Mouse (Mus musculus): ENCODE measurements around the gene Nudc.
A peak's percentile ranks its signal among the peaks of the same experiment; 100 is the strongest.
"Not testable (repeated sequence)": the region's sequence is repeated elsewhere in the genome, so short reads cannot be mapped to it uniquely, and the experiment has no call there.

The Nudc gene

DNA sequence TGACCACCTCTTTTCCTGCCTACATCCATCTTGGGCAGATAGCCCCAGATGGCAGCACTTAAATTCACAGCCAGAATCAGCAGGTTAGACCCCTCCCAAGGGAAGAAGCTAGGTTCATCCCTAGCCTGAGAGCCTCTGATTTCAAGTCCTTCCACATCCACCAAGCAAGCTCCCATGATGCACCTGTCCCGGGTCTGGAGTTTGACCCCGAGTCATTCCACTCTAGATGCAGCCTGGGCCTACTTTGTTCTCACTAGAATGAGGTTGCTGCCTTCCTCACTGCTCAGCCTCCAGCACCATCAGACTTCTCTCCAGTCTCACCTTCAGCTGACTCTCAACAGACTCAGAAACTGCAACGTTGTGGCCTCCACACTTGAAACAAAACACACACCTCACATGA, 9.7 kb downstream of the Nudc start:
- DNase-seq (ENCODE audit: low read depth, low spot score): no peak

DNA sequence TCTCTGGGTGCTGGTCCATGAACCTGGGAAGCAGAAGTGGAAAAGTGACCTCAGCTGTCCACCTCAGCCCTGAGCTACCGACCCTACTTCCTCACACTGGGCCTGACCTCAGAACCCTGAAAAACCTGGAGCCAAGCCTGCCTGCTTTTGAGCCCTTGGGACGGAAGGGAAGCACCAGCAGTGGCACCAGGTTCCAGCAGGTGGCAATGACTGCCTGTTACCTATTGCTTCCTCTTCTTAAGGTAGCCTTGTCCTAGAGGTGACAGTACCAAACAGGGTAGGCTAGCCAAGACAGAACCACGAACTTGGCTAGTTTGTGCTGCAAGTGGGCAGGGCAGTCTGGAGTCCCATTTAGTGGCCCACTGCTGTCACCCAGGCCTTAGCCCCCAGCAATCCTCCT, 13.0 kb downstream of the Nudc start:
- DNase-seq (ENCODE audit: low read depth, low spot score): no peak

DNA sequence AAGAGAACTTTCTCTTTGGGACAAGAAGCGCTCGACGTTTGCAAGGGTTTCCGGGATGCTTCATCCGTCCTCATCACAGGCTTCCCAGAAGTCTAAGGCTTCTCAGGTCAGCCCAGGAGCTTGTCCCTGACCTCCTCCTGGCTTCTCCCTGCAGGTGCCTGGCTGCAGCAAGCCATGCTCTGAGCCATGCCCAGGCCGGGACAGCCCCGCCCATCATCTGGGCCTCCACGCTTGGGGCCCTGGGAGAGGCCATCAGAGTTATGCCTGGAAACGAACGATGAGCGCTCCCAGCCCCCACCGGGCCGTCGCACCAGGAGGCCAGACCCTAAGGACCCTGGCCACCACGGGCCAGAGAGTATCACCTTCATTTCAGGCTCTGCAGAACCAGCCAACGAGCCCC, 18.0 kb downstream of the Nudc start:
- DNase-seq (ENCODE audit: low read depth, low spot score): no peak

DNA sequence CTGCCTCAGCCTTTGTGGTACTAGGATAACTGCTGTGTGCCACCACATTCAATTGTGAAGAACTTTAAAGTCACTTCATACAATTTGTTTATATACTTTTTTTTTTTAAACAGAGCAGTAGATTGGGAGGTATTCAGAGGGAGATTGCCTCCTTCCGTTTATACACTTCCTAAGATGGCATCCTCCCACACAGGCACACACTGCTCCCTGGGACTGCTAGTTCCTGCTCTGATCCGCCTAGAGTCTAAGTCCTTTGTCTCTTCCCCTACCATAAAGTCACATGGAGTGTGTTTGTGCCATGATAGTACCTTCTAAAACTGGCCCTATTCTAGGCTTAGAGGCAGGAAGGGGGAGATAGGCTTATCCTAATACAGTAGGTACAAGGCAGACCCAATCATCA, 24.3 kb downstream of the Nudc start:
- DNase-seq (ENCODE audit: low read depth, low spot score): no peak

DNA sequence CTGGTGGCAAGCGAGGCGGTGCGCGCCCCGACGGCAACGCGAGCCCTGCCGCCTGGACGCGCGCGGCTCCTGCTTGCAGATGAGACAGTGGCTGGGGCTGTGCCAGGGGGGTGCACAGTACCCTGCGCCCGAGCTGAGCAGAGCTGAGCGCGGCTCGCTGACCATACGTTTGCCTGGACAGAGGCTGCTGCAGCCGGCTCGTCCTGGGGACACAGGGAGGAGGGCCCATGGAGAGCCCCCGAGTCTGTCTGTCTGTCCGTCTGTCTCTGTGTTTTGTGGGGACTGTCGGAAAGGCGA, 26.5 kb downstream of the Nudc start:
- no peak for DNase-seq (ENCODE audit: low read depth, low spot score)

DNA sequence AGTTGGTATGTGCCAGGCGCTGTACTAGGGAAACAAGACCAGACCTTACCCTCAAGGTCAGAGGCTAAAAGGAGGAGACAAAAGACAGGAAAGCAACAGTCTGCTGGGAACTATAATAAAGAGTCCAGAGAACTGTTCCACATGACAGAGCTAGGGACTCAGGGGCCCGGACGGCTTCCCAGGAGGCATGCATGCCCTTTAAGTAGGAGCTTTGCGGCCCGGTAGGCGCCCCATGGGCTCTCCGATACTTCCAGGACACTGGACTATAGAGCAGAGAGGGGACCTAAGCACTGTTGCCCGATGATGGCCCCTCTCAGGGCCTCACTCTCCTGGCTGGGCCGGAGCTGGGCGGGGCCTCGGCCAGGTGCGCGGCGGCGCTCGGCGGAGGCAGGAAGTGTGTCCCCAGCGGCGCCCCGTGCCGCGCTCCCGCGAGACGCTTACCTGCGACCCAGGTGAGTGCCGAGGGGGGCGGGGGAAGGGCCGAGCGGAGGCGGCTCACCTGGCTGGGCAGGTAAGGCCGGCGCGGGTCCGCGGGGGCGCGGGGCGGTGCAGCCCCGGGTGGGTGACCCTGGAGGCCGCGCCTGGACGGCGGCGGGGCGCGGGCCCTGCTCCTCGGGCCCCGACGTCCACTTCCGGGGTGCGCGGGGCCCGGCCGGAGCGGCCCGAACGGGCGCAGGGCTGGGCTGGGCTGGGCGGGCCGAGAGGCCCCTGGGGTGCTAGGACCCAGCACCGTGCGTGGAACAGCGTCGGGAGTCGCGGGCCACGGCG, 27.0 kb downstream of the Nudc start, which contains the start of gene Kdf1:
Gene Kdf1 (plus strand): TSS at position 363 of the 768 bp plus-strand sequence.
- DNase-seq (ENCODE audit: low read depth, low spot score): no peak

DNA sequence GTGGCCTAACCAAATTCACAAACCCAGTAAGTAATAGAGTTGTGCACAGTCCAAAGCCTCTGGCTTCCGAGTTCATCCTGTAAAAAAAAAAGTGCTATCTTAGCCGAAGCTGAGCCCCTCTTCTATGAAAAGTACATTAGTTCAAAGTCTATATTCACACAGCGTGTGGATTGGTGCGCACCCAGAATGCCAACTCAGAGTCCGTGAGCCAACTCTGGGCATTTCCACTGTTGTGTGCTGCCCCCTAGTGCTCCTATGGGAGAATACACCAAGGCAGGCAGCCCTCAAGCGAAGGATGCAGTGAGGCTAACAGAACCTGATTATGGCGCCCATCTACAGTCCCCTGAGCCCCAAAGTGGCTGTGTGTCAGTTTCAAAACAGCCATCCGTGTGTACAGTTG, 32.8 kb downstream of the Nudc start:
- DNase-seq (ENCODE audit: low read depth, low spot score): peak; percentile 52

DNA sequence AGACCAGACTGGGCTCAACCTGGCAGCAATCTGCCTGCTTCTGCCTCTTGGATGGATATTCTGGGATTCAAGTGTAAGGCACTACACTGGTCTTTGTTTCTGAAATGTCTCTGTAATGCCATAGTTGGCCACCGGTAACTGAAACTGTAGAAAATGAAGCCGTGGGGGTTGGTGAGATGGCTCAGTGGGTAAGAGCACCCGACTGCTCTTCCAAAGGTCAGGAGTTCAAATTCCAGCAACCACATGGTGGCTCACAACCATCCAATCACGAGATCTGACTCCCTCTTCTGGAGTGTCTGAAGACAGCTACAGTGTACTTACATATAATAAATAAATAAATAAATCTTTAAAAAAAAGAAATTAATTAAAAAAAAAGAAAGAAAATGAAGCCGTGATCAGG, 33.3 kb downstream of the Nudc start:
- DNase-seq (ENCODE audit: low read depth, low spot score): not testable (repeated sequence)

DNA sequence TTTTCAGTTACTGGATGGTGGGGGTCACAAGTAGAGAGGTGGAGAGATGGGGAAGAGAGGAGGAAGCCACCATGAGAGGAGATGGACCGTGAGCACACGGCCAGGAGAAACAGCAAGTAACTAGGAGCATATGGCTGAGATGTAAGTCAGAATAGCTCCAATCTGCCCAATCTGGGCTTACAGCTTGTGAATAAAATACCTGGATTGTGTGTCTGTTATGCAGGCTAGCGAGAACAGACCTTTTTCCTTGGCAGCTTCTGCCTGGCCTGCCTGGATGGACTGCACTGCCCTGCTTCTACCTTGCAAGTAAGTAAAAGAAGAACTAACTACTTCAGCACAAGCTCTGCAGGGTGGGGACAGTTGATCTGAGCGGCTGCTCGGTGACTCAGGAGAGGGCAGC, 34.7 kb downstream of the Nudc start:
- no peak for DNase-seq (ENCODE audit: low read depth, low spot score)

DNA sequence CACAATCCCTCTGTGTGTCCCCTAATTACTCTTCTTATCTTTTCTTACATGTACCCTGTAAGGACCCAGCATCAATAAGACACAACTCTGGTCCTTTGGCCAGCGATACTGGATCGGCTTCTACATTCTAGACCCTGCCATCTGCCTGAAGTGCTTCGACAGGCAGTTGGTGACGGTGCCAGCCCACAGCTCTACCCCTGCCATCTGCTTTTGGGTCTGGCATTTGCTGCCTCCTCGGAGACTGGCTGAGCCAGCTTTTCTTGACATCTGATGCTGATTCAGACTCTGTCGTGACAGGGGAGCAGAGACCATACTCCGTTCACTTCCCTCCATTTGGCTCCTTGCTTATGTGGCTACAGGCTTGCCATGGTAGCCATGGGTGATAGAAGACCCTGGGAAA, 36.8 kb downstream of the Nudc start:
- DNase-seq (ENCODE audit: low read depth, low spot score): no peak

DNA sequence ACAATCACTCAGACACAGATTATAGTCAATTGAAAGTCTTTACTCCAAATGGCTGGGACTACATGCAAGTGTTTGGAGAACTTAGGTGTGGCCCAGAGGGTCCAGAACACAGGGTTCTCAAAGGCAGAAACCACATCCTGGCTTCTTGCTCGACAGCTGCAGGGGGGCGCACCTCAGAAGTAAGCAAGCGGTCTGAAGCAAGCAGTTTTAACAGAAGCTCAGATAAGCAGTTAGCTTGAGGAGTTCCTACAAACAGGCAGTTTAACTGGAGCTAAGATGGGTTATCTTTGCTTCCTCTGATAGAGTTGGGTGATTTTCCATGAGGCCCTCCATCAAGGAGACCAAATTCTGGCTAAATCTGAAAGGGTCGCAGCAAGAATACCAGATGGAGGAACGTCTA, 39.2 kb downstream of the Nudc start:
- DNase-seq (ENCODE audit: low read depth, low spot score): no peak

DNA sequence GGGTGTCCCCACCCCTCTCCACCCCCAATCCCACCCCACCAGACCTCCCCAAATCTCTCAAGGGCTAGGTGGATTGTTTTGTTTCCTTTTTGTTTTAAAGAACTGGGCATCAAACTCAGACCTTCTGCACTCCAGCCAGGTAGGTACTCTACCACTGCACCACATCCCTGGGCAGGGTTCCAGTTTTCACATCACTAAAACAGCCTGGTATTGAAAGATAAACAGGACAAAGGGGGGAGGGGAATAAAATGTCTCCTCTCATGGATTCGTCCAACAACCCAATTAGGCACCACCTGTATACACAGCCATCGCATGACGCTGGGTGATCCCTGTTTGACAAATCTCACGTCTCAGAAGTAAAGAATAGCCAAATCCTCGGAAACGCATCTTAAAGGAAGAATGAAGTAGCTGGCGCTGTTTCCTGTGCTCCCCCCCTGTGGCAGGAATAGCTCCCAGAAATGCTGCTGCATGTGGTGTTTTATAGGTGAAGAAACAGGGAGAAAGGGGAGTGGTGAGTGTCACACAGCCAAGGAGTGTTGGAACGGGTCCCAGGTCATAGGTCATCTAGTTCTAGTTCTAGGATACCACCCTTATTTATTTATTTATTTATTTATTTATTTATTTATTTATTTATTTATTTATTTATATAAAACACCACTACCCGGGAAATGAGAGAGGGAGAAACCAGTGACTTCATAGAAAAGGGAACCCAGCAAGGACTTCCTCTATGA, 40.9 kb downstream of the Nudc start:
- no peak for DNase-seq (ENCODE audit: low read depth, low spot score)

DNA sequence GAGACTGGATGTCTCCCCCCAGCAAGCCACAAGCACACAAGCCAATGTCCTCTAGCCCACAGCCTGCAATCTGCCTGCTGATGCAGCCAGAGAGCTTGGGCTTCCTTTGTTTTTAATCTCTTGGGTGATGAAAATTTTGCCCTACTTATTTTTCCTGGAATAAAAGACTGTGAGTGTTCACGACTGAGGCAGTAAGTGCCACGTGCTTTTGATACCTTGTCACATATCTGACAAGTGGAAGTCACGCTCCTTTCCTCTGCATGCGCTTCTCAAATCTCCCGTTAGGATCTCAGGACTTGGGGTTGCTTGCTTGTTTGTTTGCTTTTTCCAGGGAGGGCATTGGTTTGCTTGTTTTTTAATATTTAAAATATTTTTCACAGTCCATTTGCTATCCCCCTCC, 41.5 kb downstream of the Nudc start:
- no peak for DNase-seq (ENCODE audit: low read depth, low spot score)

DNA sequence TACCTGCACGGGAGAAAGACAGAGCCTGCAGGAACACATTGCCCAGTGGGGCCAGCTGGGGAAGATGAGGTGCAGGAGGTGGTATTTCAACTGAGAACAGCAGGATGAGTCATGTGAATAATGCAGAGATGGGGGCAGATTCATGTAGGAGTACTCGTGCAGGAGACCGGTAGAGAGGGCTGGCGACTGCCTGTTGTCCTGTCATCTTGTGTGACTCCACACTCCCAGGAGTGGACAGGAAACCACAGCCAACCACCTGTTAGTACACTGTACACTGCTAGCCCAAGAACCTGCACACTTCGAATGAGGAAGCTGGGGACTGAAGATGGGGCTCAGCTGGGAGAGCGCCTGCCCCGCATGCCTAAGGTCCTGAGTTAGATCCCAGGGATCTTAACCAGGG, 44.3 kb downstream of the Nudc start:
- DNase-seq (ENCODE audit: low read depth, low spot score): no peak

DNA sequence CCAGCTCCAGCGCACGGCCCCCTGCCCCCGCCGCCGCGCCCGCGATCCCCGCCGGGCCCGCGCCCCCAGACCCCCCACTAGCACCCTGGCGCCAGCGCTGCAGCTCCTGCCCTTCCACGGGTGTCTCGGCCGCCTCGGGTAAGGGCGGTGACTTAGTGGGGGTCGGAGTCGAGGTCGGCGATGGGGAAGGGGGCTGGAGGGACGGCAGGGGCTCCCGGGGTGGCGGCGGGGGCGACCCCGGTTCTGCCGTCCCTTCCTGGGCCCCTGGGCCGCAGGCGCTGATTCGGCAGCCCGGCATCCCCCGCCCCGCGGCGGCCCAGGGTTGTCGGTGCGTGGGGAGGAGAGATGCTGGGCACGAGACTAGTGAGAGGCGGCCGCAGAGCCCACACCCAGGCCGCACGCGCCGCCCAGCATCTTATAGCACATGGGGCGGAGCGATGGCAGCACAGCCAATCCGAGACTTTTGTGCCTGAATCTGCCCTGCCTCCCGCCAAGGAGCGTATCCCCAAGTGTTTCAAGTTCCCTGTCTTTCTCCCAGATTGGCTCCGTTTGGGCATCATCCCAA, 47.6 kb downstream of the Nudc start, which contains the start of gene Trnp1:
Gene Trnp1 (minus strand): TSS at position 391 of the 565 bp plus-strand sequence.
- peak; percentile 75 for DNase-seq (ENCODE audit: low read depth, low spot score)

DNA sequence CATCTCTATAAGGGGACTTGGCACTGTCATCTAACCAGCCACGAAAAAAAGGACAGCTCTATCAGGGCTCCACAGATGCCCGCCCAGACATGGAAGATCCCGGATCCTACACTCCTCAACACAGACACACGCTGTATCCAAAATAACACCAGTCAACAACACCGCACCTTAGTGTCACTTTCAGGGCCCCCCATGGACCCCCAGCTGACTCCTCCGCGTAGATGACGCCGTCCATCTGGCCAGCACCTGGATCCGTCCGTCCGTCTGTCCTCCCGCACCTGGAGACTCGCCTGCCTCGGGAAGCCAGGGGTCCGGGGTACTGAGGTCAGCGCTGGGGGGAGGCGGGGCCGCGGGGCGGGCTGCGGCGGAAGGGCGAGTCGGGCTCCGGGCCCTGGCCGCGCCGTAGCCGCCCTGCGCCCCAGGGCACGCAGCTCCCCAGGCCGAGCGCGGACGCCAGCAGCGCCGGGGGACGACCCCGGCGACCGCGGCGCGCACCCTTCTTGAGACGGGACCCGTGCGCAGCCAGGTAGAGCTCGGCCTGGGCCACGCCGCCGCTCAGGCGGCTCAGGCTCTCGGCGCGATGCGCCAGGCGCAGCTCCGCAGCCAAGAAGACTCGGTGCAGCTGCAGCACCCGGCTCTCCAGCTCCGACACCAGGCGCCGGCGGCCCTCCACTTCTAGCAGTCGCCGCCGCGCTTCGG, 48.2 kb downstream of the Nudc start:
- DNase-seq (ENCODE audit: low read depth, low spot score): no peak

DNA sequence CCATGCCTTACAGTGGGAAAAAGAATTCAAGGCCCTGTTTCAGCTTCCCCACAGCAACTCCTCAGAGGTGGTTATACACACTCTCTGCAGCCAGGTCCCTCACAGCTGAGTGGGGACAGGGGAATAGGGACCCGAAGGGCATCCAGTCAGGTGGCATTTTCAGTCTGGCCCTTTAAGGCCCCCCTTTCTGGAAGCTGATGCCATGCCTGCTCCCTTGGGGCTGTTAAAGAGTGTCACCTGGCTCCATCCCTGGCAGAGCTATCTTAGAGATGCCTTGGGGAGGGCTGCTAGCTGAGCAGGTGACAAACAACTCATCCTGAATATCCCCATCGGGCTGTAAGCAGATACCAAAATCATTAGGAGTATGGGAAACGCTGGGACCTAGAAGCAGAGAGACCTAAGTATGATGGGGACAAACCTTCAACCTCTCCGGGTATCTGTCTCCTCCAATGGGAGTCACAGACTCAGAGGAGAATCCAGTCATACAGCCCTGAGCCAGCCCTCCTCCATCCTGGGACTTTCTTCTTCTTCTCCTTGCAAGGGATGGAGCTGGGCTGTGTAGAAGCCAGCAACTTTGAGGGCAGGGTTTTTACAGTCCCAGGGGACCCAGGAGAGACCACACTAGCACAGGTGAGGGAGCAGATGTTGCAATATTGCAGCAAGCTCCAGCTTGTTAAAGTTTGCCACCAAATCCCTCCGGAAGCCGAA, 48.9 kb downstream of the Nudc start:
- DNase-seq (ENCODE audit: low read depth, low spot score): no peak

DNA sequence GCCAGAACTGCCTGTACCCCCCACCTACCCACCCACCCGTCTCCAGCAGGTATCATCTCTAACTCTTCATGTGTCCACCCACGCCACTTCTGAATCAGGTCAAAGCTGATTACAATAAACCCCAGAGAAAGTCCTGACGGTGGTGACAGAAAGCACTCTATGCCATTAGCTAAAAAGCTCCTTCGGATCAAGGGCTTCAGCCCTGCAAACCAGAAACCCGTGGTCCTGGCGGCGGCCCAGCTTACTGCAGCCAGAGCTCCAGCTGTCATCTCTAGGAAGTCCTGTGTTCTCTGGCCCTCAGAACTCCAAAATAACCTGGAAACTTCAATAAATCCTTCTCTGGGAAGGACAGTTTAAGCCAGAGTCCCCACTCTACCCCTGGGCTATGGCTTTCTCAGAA, 50.1 kb downstream of the Nudc start:
- DNase-seq (ENCODE audit: low read depth, low spot score): no peak

DNA sequence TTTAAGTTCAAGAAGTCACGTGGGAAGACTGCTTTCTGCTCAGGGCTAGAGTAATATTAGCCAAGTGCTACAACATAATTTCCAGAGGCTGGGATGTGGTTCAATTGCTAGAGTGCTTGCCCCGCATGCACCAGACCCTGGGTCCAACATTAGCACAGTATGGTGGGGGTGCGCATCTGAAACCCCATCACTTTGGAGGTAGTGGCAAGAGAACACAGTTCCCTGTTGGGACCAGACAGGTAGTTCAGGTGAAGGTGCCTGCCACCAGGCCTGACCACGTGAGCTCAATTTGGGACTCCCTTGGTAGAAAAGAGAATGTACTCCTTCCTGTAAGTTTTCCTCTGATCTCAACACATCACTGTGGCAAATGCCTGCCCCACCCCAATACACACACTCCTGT, 50.9 kb downstream of the Nudc start:
- DNase-seq (ENCODE audit: low read depth, low spot score): no peak

DNA sequence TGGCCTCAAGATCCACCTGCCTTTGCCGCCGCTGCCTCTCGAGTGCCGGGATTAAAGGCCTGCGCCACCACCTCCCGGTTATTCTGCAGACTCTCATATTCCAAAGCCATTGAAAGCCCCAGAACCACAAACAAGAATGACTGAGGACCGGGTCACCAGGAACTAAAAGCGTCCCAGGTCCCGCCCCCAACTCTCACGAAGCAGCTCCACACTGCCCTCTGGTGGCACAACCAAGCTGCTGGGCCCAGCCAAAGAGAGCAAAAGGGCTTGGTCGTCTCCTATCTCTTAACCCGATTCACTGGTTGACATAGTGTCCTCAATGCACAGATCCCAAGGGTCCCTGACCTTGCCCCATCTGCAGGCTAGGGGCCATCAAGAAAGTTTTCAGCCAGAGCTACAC, 51.4 kb downstream of the Nudc start:
- DNase-seq (ENCODE audit: low read depth, low spot score): no peak

DNA sequence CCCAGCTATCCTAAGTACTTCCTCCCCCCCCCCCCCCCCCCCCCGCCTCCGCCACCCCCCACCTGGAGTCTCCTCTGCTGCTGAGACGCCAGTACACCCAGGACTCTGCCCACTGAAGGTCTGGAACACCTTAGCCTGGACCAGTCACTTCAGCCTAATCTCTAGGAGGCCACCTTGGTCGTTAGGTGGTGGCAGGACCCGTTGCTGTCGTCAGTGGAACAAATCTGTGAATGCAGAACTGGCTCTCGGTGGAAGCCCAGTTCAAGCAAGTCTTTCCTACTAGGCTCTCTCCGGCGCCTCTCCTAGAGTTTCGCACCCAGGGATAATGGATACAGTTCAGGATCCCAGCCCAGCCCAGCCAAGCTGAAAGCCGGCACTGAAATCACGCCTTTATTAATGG, 51.9 kb downstream of the Nudc start:
- DNase-seq (ENCODE audit: low read depth, low spot score): no peak

DNA sequence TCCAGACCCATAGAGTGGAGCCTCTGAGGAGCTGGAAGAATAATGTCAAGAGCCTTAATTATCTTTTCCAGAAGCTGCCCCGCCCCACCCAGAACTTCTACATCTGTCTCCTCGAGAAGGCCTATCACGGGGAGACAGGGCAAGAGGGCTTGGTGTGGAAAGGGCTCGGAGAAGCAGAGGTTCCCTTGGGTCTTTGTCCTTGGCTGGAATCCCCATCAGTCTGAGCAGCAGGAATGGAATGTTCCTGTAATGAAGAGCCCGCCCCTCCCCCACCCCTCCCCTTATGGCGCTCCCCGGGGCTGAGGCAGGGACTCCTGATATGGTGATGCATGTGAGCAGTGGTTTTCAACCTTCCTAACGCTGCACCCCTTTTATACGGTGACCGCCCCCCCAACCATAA, 54.0 kb downstream of the Nudc start:
- no peak for DNase-seq (ENCODE audit: low read depth, low spot score)
